In genomic region chr15:93832431-93832936, GRCm38 (mm10) we compare ENCODE assay signal across 8 mouse cellular contexts.
DNase-seq lines count a peak whose midpoint lies in the region; ATAC-seq and TF ChIP-seq lines count a peak whose summit lies in the region.

No protein-coding gene starts in this region.

- H3K9ac ChIP-seq in forebrain, postnatal 0 days, result no peak overlapping the region
- H3K9ac ChIP-seq in forebrain, embryonic 11.5 days (ENCODE audit: low read length), result no peak overlapping the region
- no peak overlapping the region for H3K9ac ChIP-seq in forebrain, embryonic 14.5 days (ENCODE audit: low read length)

- no peak overlapping the region for H3K4me3 ChIP-seq in forebrain, postnatal 0 days (ENCODE audit: low read depth, low read length)
- H3K4me3 ChIP-seq in forebrain, embryonic 10.5 days, result no peak overlapping the region
- H3K4me3 ChIP-seq in forebrain, embryonic 11.5 days (ENCODE audit: low read depth, low read length), result no peak overlapping the region
- H3K4me3 ChIP-seq in forebrain, embryonic 14.5 days (ENCODE audit: low read depth, low read length), result no peak overlapping the region

- H3K27me3 ChIP-seq in forebrain, postnatal 0 days (ENCODE audit: insufficient read depth, low read length), result no peaks in the 10 kb centered on the region
- no peaks in the 10 kb centered on the region for H3K27me3 ChIP-seq in forebrain, embryonic 10.5 days (ENCODE audit: poor library complexity, severe bottlenecking)
- H3K27me3 ChIP-seq in forebrain, embryonic 11.5 days (ENCODE audit: control insufficient read depth, insufficient read depth, low read length), result no peaks in the 10 kb centered on the region
- H3K27me3 ChIP-seq in forebrain, embryonic 14.5 days (replicated peaks; ENCODE audit: control insufficient read depth, insufficient read depth, low read length), result no peaks in the 10 kb centered on the region

- no peak overlapping the region for H3K4me2 ChIP-seq in forebrain, postnatal 0 days (ENCODE audit: low read depth)
- H3K4me2 ChIP-seq in forebrain, embryonic 11.5 days (ENCODE audit: low read depth, low read length, severe bottlenecking), result no peak overlapping the region
- no peak overlapping the region for H3K4me2 ChIP-seq in forebrain, embryonic 14.5 days (ENCODE audit: low read length)

- peak; percentile 22 for DNase-seq in forebrain, postnatal 0 days
- no peak for DNase-seq in forebrain, embryonic 10.5 days (ENCODE audit: extremely low spot score, low spot score)
- DNase-seq in brain, embryonic 14.5 days (ENCODE audit: low read depth), result peak; percentile 8
- peak; percentile 37 for DNase-seq in gastrocnemius, postnatal 14 days
- peak; percentile 38 to 48 for DNase-seq in layer of hippocampus, postnatal 36 days
- peak; percentile 58 for DNase-seq in lung, postnatal 36 days
- no peak for DNase-seq in forebrain, embryonic 11.5 days (ENCODE audit: low spot score)
- no peak for DNase-seq in forebrain, embryonic 14.5 days (ENCODE audit: low spot score)

- H3K4me1 ChIP-seq in forebrain, postnatal 0 days (ENCODE audit: insufficient read depth), result no peaks in the 10 kb centered on the region
- H3K4me1 ChIP-seq in forebrain, embryonic 10.5 days, result no peaks in the 10 kb centered on the region
- H3K4me1 ChIP-seq in forebrain, embryonic 11.5 days (replicated peaks; ENCODE audit: control insufficient read depth, insufficient read depth, low read length), result no peaks in the 10 kb centered on the region
- no peaks in the 10 kb centered on the region for H3K4me1 ChIP-seq in forebrain, embryonic 14.5 days (ENCODE audit: control insufficient read depth, insufficient read depth, low read length)

- H3K27ac ChIP-seq in forebrain, postnatal 0 days (ENCODE audit: low read depth, low read length), result no peak overlapping the region; the same call in 1 of the 2 replicates
- H3K27ac ChIP-seq in forebrain, embryonic 10.5 days, result no peak overlapping the region
- H3K27ac ChIP-seq in forebrain, embryonic 11.5 days (ENCODE audit: low read depth, low read length), result no peak overlapping the region
- no peak overlapping the region for H3K27ac ChIP-seq in forebrain, embryonic 14.5 days (ENCODE audit: low read depth, low read length)

- intact Hi-C loops in gastrocnemius, postnatal 14 days (cut with DNase I; ENCODE audit: low total_unique reads), result no loop called here

- TF ChIP-seq POLR2A in brain, embryonic 14.5 days (IDR thresholded peaks at IDR 0.05; ENCODE audit: borderline replicate concordance, extremely low read depth, insufficient read depth, insufficient read length, poor library complexity, severe bottlenecking), result no peak

- H3K9me3 ChIP-seq in forebrain, postnatal 0 days (ENCODE audit: low read length), result no peaks in the 10 kb centered on the region
- H3K9me3 ChIP-seq in forebrain, embryonic 10.5 days, result no peaks in the 10 kb centered on the region
- H3K9me3 ChIP-seq in forebrain, embryonic 11.5 days (ENCODE audit: control insufficient read depth, low read length), result no peaks in the 10 kb centered on the region
- H3K9me3 ChIP-seq in forebrain, embryonic 14.5 days (replicated peaks; ENCODE audit: control insufficient read depth, low read length), result no peaks in the 10 kb centered on the region

- 66% methylated on average over 14 of the region's 14 CpGs for WGBS in forebrain, postnatal 0 days
- WGBS in forebrain, embryonic 10.5 days, result 92% methylated on average over 14 of the region's 14 CpGs
- WGBS in forebrain, embryonic 11.5 days, result 86% methylated on average over 14 of the region's 14 CpGs
- WGBS in forebrain, embryonic 14.5 days, result 89% methylated on average over 14 of the region's 14 CpGs

- ATAC-seq in forebrain, postnatal 0 days, result peak; percentile 58
- ATAC-seq in forebrain, embryonic 11.5 days (replicated peaks; ENCODE audit: low FRiP score), result no peak
- no peak for ATAC-seq in forebrain, embryonic 14.5 days

- no peak for TF ChIP-seq CTCF in forebrain, postnatal 0 days (IDR thresholded peaks at IDR 0.05; ENCODE audit: low read depth)
- TF ChIP-seq CTCF in brain, embryonic 14.5 days (IDR thresholded peaks at IDR 0.05; ENCODE audit: borderline replicate concordance, extremely low read depth, insufficient read depth, insufficient read length), result no peak

- H3K36me3 ChIP-seq in forebrain, postnatal 0 days (ENCODE audit: insufficient read depth), result no peaks in the 10 kb centered on the region
- no peaks in the 10 kb centered on the region for H3K36me3 ChIP-seq in forebrain, embryonic 10.5 days (replicated peaks)
- H3K36me3 ChIP-seq in forebrain, embryonic 11.5 days (ENCODE audit: control insufficient read depth, insufficient read depth, low read length), result no peaks in the 10 kb centered on the region
- no peaks in the 10 kb centered on the region for H3K36me3 ChIP-seq in forebrain, embryonic 14.5 days (ENCODE audit: control insufficient read depth, insufficient read depth, low read length)

Comparison
In these comparisons a context has a peak if more than half of its experiments do, and no peak if none do; other contexts are left out.
1. DNase-seq: peak in forebrain, postnatal 0 days (single experiment), brain, embryonic 14.5 days (single experiment), gastrocnemius, postnatal 14 days (single experiment), layer of hippocampus, postnatal 36 days (2 of 2) and lung, postnatal 36 days (single experiment); none in forebrain, embryonic 10.5 days (single experiment), forebrain, embryonic 11.5 days (single experiment) and forebrain, embryonic 14.5 days (single experiment).